Comparison of ENCODE assay signal across 14 mouse cellular contexts in genomic region chr2:178329986-178330385, GRCm38 (mm10).
DNase-seq lines count a peak whose midpoint lies in the region; ATAC-seq lines count a peak whose summit lies in the region.
"Had no signal": no experiment of that assay in that cellular context is flagged by ENCODE, and none has a peak within 500 bp of the region (broad histone marks: within the 10 kb centered on the region; RNA-seq: fewer than 3 reads in every experiment).

No protein-coding gene starts in this region.

- H3K4me3 ChIP-seq in heart, embryonic 14.5 days (ENCODE audit: control insufficient read depth in 1 of 2, insufficient read depth in 1 of 2, low read depth in 1 of 2, low read length in 2 of 2), result no peak overlapping the region
- H3K4me3 ChIP-seq in midbrain, embryonic 13.5 days (replicated peaks), result no peak overlapping the region
- no peak overlapping the region for H3K4me3 ChIP-seq in midbrain, embryonic 10.5 days
- no peak overlapping the region for H3K4me3 ChIP-seq in neural tube, embryonic 14.5 days (ENCODE audit: low read depth, low read length)
- H3K4me3 ChIP-seq: embryonic facial prominence, embryonic 13.5 days; left cerebral cortex, adult 2 months; liver, embryonic 13.5 days had no signal

- H3K9me3 ChIP-seq in heart, embryonic 14.5 days (ENCODE audit: control insufficient read depth, low read length), result no peaks in the 10 kb centered on the region
- H3K9me3 ChIP-seq in midbrain, embryonic 13.5 days, result no peaks in the 10 kb centered on the region
- no peaks in the 10 kb centered on the region for H3K9me3 ChIP-seq in midbrain, embryonic 10.5 days (replicated peaks)
- H3K9me3 ChIP-seq in neural tube, embryonic 14.5 days (ENCODE audit: control insufficient read depth, low read length), result no peaks in the 10 kb centered on the region
- H3K9me3 ChIP-seq: embryonic facial prominence, embryonic 13.5 days; liver, embryonic 13.5 days had no signal

- no peak for ATAC-seq in heart, embryonic 14.5 days (ENCODE audit: insufficient number of reproducible peaks, insufficient read depth, low FRiP score, low read depth)
- ATAC-seq in midbrain, embryonic 13.5 days, result no peak
- ATAC-seq in neural tube, embryonic 14.5 days (ENCODE audit: low read depth), result no peak

- H3K4me2 ChIP-seq in heart, embryonic 14.5 days (ENCODE audit: low read length), result peak overlapping the region; percentile 61
- H3K4me2 ChIP-seq in midbrain, embryonic 13.5 days (replicated peaks), result peak overlapping the region; percentile 48; the same call in 1 of the 2 replicates
- peak overlapping the region; percentile 7; the same call in 1 of the 2 replicates for H3K4me2 ChIP-seq in neural tube, embryonic 14.5 days (ENCODE audit: low read depth, low read length)
- H3K4me2 ChIP-seq: embryonic facial prominence, embryonic 13.5 days; liver, embryonic 13.5 days had no signal

- intact Hi-C loops in heart, postnatal 36 days (cut with DNase I), result no loop called here

- H3K9ac ChIP-seq in heart, embryonic 14.5 days (ENCODE audit: low read length), result no peak overlapping the region
- H3K9ac ChIP-seq in midbrain, embryonic 13.5 days (replicated peaks), result no peak overlapping the region
- no peak overlapping the region for H3K9ac ChIP-seq in neural tube, embryonic 14.5 days (replicated peaks; ENCODE audit: low read depth, low read length)
- H3K9ac ChIP-seq: embryonic facial prominence, embryonic 13.5 days; liver, embryonic 13.5 days had no signal

- DNase-seq in heart, postnatal 36 days, result no peak
- no peak for DNase-seq in midbrain, embryonic 10.5 days (ENCODE audit: low spot score)
- peak; percentile 33 for DNase-seq in brain, adult 2 months (ENCODE audit: low read depth, low spot score)
- DNase-seq in spleen, postnatal 10 days (ENCODE audit: low spot score in 2 of 2), result no peak
- DNase-seq in layer of hippocampus, postnatal 10 days (ENCODE audit: low spot score in 2 of 2), result no peak
- DNase-seq: kidney, postnatal 25 days; liver, embryonic 13.5 days; right cerebral cortex, postnatal 14 days; thymus, postnatal 36 days had no signal

- peaks cover 2 to 24% of the 10 kb centered on the region in 2 experiments; a peak in 3 of 4 replicates for H3K4me1 ChIP-seq in heart, embryonic 14.5 days (ENCODE audit: control insufficient read depth in 2 of 2, insufficient read depth in 2 of 2, low read length in 2 of 2)
- H3K4me1 ChIP-seq in midbrain, embryonic 13.5 days (replicated peaks), result peaks cover 28% of the 10 kb centered on the region
- peaks cover 13% of the 10 kb centered on the region for H3K4me1 ChIP-seq in midbrain, embryonic 10.5 days
- H3K4me1 ChIP-seq in neural tube, embryonic 14.5 days (ENCODE audit: control insufficient read depth, insufficient read depth, low read length), result peaks cover 27% of the 10 kb centered on the region
- H3K4me1 ChIP-seq: liver, embryonic 13.5 days had no signal

- no peaks in the 10 kb centered on the region for H3K36me3 ChIP-seq in heart, embryonic 14.5 days (ENCODE audit: control insufficient read depth, insufficient read depth, low read length)
- peaks cover 27% of the 10 kb centered on the region for H3K36me3 ChIP-seq in midbrain, embryonic 13.5 days
- no peaks in the 10 kb centered on the region for H3K36me3 ChIP-seq in midbrain, embryonic 10.5 days
- H3K36me3 ChIP-seq in neural tube, embryonic 14.5 days (ENCODE audit: control insufficient read depth, insufficient read depth, low read length), result peaks cover 21% of the 10 kb centered on the region
- H3K36me3 ChIP-seq: embryonic facial prominence, embryonic 13.5 days; liver, embryonic 13.5 days had no signal

- 32% methylated on average over 1 of the region's 1 CpGs for WGBS in heart, embryonic 14.5 days
- WGBS in midbrain, embryonic 13.5 days, result 68% methylated on average over 1 of the region's 1 CpGs
- 76% methylated on average over 1 of the region's 1 CpGs for WGBS in midbrain, embryonic 10.5 days
- 71% methylated on average over 1 of the region's 1 CpGs for WGBS in neural tube, embryonic 14.5 days

- no peak overlapping the region for H3K27ac ChIP-seq in heart, embryonic 14.5 days (replicated peaks in 1 of 2; ENCODE audit: control insufficient read depth in 1 of 2, insufficient read depth in 1 of 2, low read depth in 2 of 2, low read length in 2 of 2)
- no peak overlapping the region for H3K27ac ChIP-seq in midbrain, embryonic 13.5 days
- H3K27ac ChIP-seq in midbrain, embryonic 10.5 days (replicated peaks), result no peak overlapping the region
- H3K27ac ChIP-seq in neural tube, embryonic 14.5 days (ENCODE audit: low read depth, low read length), result no peak overlapping the region
- H3K27ac ChIP-seq: embryonic facial prominence, embryonic 13.5 days; left cerebral cortex, adult 2 months; liver, embryonic 13.5 days had no signal

- H3K27me3 ChIP-seq in heart, embryonic 14.5 days (ENCODE audit: control insufficient read depth, insufficient read depth, low read length), result no peaks in the 10 kb centered on the region
- no peaks in the 10 kb centered on the region for H3K27me3 ChIP-seq in midbrain, embryonic 13.5 days
- H3K27me3 ChIP-seq in midbrain, embryonic 10.5 days (ENCODE audit: low read depth, poor library complexity, severe bottlenecking), result no peaks in the 10 kb centered on the region
- no peaks in the 10 kb centered on the region for H3K27me3 ChIP-seq in neural tube, embryonic 14.5 days (ENCODE audit: control insufficient read depth, insufficient read depth, low read length)
- H3K27me3 ChIP-seq: embryonic facial prominence, embryonic 13.5 days; liver, embryonic 13.5 days had no signal

Comparison
In these comparisons a context has a peak if more than half of its experiments do, and no peak if none do; other contexts are left out.
1. H3K4me2 ChIP-seq: peak in every context shown above with its lines; median percentile 61 in heart, embryonic 14.5 days; 48 in midbrain, embryonic 13.5 days; 7 in neural tube, embryonic 14.5 days.